Mouse (Mus musculus) embryonic fibroblast, embryonic 13.5 days (primary cell): ENCODE results near the gene Kif6. TPM values are rescaled to one million over a fixed set of nuclear protein-coding genes. Genes with fewer than 3 reads are reported as not detected.

Experiments
- H3K27ac ChIP-seq: 2 replicates; pipeline ENCODE4 v1.5.1; 2012; ENCODE audit warnings: low read length, control low read depth, inconsistent platforms; ENCODE audit not compliant: insufficient read depth
- H3K4me1 ChIP-seq: 2 replicates; pipeline ENCODE4 v1.6.1; 2011; ENCODE audit warnings: low read length; ENCODE audit not compliant: control insufficient read depth, insufficient read depth
- H3K4me3 ChIP-seq: 2 replicates; pipeline ENCODE4 v1.5.1; 2011; ENCODE audit warnings: mild to moderate bottlenecking, control low read depth, low read length; ENCODE audit not compliant: insufficient read depth
- CTCF ChIP-seq: IDR thresholded peaks from 2 replicates; pipeline ENCODE4 v1.5.1; 2011; ENCODE audit warnings: mild to moderate bottlenecking, control low read depth, low read length, moderate library complexity, borderline replicate concordance; ENCODE audit not compliant: insufficient read depth
- POLR2A ChIP-seq: IDR thresholded peaks from 2 replicates; pipeline ENCODE4 v1.6.1; 2011; ENCODE audit warnings: low read depth, mild to moderate bottlenecking, control low read depth, low read length, moderate library complexity
- polyA plus RNA-seq: library from polyadenylated mRNA; stranded (reverse); fragments of >200 nt; gene quantifications from 2 replicates; pipeline ENCODE4 v1.2.4, GENCODE M21; 2011; ENCODE audit warnings: low read depth; ENCODE audit not compliant: missing spikeins, insufficient read length

The Kif6 gene
- polyA plus RNA-seq, 1 experiment, result 3.1 TPM

DNA sequence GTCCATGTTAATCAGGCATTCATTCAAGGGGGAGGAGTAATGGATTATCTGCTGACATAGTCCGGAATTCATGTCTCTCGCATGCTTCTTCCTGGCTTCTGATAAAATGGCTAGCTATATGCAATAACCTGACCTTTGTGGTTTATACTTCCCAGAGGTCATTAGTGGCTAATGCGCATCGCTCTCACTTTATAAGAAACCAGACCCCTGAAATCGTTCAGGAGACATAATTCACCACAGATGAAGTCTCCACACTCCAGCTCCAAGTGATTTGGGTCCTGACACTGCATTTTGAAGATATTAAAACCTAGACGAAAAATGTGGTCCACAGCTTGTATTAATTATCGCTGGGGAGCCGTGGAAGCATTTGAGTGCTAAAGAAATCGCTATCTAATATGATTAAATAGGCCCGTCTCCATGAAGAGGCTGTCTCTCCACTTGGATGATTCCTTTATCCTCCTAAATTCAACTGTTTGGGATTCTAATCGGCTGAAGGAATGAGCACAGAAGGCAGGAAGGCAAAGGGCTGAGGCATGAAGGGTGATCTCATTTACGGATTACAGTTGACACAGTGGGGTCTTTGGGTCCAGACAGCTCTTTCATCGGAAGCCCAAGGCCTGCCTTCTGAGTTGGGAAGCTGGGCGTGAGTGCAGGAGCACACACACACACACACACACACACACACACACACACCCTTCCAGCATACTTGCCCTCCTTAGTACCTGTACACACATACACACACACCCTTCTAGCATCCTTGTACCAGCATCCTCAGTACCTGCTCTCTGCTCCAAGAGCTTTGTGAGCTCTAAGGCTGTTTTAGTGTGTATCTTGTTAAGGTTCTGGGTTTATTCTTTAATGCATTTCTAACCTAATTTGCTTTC is 128.9 kb downstream of the Kif6 start:
- H3K4me1 ChIP-seq, result no peaks in the 10 kb centered on the region
- TF ChIP-seq CTCF (no peak), POLR2A (no peak)
- no peak overlapping the region for H3K27ac ChIP-seq

DNA sequence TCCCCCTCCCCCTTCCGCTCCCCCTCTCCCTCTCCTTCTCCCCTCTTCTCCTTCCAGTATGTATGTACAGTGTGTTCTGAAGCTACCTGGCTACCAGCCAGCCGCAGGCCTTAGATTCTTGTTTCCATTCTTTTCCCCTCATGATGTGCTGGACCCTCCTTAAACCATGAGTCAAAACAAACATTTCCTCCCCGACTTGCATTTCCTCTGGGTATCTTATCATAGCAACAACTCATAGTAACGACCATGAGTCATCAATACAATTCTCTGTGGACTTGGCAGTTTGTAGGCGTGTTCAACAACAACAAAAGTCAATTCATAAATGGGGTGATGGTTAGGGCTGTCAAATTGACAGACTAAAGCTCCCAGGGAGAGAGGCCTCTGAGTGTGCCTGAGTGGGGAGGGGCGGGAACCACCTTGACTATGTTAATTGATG is 136.0 kb downstream of the Kif6 start:
- no peaks in the 10 kb centered on the region for H3K4me1 ChIP-seq
- H3K27ac ChIP-seq, result no peak overlapping the region
- no peak overlapping the region for H3K4me3 ChIP-seq
- TF ChIP-seq POLR2A (no peak), CTCF (no peak)

More for the DNA sequence above, 128.9 kb downstream of the Kif6 start:
- no peak overlapping the region for H3K4me3 ChIP-seq

DNA sequence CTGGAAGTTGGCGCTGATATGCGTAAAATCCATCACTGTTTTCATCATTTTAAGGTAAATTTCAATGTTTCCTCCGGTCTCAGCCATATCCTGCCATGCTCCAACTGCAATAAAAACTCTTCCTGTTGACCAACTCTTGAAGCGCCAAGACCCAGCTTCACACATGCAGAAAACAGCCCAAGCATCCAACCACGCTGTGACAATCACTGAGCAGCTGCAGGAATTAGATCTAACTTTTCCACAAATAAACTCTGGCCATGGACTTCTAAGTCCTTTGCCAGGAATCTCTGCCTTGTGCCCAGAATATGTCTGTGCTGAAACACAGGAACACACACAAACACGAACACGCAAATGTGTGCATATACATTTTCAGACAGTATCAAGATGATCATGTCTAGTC is 138.9 kb downstream of the Kif6 start:
- no peak overlapping the region for H3K4me3 ChIP-seq
- TF ChIP-seq CTCF (no peak), POLR2A (no peak)
- no peak overlapping the region for H3K27ac ChIP-seq
- H3K4me1 ChIP-seq, result no peaks in the 10 kb centered on the region

DNA sequence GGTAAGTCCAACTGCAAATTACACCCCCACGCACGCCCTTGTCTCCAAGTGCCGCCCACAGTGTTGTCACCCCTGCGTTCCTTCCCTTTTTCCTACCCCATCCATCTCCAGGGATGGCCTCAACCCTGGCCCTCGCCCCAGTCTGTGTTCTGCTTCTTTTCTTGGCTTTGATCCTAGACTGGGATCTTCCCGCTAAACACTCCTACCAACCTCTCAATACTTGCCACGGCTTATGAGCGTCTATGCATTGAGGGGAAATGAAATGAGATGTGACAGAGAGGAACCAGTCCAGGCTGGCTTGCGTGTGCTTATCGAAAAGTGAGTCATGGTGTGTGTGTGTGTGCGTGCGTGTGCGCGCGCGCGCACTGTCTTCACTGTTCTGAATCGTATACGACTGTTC is 141.9 kb downstream of the Kif6 start:
- Histone ChIP-seq H3K27ac (no peak overlapping the region), H3K4me3 (no peak overlapping the region), H3K4me1 (no peaks in the 10 kb centered on the region)
- TF ChIP-seq CTCF (no peak), POLR2A (no peak)

DNA sequence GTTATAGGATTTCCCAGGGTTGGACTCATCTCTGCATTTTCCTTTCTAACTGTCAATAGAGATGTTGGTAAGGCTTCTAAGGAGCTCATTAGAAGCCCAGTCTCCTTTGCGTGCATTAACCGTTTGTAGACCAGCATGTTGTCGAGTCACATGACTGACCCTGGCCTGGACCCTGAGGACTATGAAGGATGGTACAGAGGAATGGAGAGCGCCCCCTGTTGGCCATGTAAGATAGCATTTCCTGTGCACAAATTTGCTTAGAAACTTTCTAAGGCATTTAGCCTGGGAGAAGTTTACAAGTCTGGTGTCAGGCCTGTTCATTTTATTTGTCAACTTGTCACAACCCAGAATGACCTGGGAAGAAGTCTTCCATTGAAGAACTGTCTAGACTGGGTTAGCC is 144.1 kb downstream of the Kif6 start:
- no peak overlapping the region for H3K4me3 ChIP-seq
- H3K4me1 ChIP-seq, result no peaks in the 10 kb centered on the region
- TF ChIP-seq POLR2A (no peak), CTCF (no peak)

GRCm38 (mm10) chr17:49761260-49761659 is 146.3 kb downstream of the Kif6 start:
- H3K27ac ChIP-seq, result no peak overlapping the region
- no peaks in the 10 kb centered on the region for H3K4me1 ChIP-seq
- no peak overlapping the region for H3K4me3 ChIP-seq
- TF ChIP-seq POLR2A, result no peak
- TF ChIP-seq CTCF, result no peak

More for the DNA sequence above, 144.1 kb downstream of the Kif6 start:
- H3K27ac ChIP-seq, result no peak overlapping the region

GRCm38 (mm10) chr17:49761838-49762237 is 146.9 kb downstream of the Kif6 start:
- Histone ChIP-seq H3K4me3 (no peak overlapping the region), H3K4me1 (no peaks in the 10 kb centered on the region), H3K27ac (no peak overlapping the region)
- TF ChIP-seq POLR2A, result no peak
- TF ChIP-seq CTCF, result no peak

GRCm38 (mm10) chr17:49764963-49765362 is 150.0 kb downstream of the Kif6 start:
- H3K27ac ChIP-seq, result no peak overlapping the region
- H3K4me3 ChIP-seq, result no peak overlapping the region
- no peak for TF ChIP-seq POLR2A
- TF ChIP-seq CTCF, result no peak

DNA sequence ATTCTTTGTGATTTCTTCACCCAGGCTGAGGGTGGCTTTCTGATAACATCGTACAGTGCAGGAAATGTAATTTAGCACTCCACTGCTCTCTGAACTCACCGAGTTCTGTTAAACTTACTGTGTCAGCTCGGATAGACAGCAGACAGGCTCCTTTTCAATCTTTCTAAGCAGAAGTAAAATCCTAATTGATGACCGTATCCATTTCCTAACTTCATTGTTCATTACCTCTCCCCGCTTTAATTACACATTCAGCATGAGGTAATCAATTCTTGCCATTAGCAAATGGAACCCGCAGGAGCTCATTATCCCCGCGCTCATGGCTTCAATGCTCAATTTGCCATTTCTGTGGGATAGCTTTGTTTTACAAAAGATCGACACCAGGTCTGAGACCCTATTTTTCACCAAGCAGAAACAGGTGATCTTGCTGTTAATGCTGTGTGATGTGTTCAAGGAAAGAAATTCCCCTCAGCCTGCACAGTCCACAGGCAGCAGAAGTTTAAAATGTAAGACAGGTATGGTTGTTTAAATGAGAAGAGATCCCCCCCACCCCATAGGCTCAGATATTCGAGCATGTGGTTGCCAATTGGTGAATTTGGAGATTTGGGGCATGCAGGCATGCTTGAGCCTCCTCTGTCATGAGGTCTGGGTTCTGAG is 152.9 kb downstream of the Kif6 start:
- no peaks in the 10 kb centered on the region for H3K4me1 ChIP-seq
- H3K4me3 ChIP-seq, result no peak overlapping the region
- no peak for TF ChIP-seq CTCF
- no peak for TF ChIP-seq POLR2A
- no peak overlapping the region for H3K27ac ChIP-seq

More at GRCm38 (mm10) chr17:49764963-49765362, 150.0 kb downstream of the Kif6 start:
- no peaks in the 10 kb centered on the region for H3K4me1 ChIP-seq

DNA sequence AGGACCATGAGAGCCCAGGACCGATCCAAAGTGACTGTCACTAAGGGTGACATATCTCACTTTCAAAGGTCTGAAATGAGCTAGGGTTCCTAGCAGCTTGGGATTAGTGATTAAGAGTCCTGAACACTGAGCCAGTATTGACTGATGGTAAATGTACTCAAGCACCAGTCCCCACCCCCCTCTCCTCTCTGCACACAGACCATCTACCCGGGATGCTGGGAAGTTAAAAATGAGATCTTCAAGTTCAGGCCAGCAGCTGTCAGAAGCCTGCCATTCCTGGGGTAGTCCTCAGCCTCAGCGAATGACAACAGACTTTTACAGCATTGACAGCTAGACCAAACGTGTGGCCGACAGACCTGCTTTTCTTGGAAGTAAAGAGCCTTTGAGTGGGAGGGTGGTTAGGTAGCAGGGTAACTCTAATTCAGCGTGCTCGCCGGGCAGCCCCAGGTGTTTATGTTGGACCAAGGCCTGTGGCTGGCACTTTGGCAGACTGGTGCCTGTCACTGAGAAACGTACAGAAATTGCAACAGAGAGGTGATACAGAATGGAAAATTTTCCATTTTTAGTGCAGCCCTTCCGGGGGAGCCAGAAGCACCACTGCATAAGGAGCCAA is 156.9 kb downstream of the Kif6 start:
- Histone ChIP-seq H3K4me1 (no peaks in the 10 kb centered on the region), H3K27ac (no peak overlapping the region), H3K4me3 (no peak overlapping the region)
- TF ChIP-seq CTCF (no peak), POLR2A (no peak)
